Mouse (Mus musculus) hematopoietic stem cell, adult 5-6 weeks (primary cell): ENCODE measurements around the gene Fam43b. TPM values are rescaled to one million over a fixed set of nuclear protein-coding genes. Genes with fewer than 3 reads are reported as not detected.

Experiments used
- ATAC-seq, 2 experiments: fragments of 125-278 bp in 1 of 2; replicated peaks in 1 of 2; 2 replicates each; pipeline ENCODE4 v1.8.0; 2016 to 2017; ENCODE audit warnings: inconsistent platforms in 2 of 2, mild to moderate bottlenecking in 2 of 2, moderate number of reproducible peaks in 2 of 2, low read depth in 1 of 2, moderate TSS enrichment in 1 of 2; ENCODE audit not compliant: low FRiP score in 2 of 2, poor library complexity in 2 of 2, severe bottlenecking in 2 of 2, insufficient read depth in 1 of 2, low TSS enrichment in 1 of 2
- total RNA-seq: library from RNA; stranded (forward); fragments of 172-1452, 232-1000 nt; gene quantifications from 2 replicates; pipeline ENCODE4 v1.2.3, GENCODE M21; 2017

The Fam43b gene
- total RNA-seq, 1 experiment from 2014 or later = 0.45 TPM

DNA sequence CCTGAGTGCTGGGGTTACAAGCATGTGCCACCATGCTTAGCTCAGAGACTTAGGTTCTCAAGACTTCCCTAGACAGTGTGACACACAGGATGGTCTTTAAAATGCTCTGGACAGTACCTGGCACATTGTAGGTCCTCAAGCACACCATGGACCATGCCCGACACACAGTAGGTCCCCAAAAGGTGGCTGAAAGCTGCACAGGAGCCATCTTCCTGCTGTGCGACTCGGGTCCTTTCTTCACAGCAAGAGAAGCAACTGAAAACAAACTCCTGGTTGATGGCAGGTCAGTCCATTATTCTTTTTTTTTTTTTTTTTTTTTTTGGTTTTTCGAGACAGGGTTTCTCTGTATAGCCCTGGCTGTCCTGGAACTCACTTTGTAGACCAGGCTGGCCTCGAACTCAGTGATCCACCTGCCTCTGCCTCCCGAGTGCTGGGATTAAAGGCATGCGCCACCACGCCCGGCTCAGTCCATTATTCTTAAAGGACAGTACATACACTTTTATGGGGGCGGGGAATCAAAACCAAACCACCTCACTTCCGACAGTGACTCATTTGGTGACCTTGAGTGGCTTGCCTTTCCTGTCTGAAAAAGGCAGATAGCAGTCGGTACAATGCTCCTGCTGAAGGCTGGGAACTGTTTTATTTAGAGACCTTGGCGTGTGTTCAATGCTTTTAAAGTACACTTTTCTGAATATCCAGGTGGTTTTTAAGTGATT lies 11.3 kb upstream of the Fam43b start:
- ATAC-seq = peak; percentile 80 to 95

DNA sequence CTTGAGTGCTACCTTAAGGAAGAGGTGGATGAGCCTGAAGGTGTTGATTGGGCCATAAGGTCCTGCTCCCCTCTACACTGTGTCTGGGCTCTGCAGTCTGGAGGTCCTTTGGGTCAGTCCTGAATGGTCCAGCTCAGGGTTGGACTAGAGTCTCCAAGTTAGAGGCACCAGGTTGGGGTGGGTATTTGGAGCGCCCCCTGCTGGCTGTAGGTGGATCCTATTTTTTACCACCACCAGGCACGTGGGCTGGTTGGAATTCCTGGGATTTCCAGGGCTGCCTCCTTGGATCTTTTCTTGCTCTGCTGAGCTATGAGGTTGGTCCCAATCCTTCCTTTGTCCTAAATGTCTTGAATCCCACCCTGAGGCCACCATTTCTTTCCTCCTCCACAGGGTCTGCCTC lies 8.5 kb upstream of the Fam43b start:
- no peak; a peak in 1 of 4 replicates for ATAC-seq

DNA sequence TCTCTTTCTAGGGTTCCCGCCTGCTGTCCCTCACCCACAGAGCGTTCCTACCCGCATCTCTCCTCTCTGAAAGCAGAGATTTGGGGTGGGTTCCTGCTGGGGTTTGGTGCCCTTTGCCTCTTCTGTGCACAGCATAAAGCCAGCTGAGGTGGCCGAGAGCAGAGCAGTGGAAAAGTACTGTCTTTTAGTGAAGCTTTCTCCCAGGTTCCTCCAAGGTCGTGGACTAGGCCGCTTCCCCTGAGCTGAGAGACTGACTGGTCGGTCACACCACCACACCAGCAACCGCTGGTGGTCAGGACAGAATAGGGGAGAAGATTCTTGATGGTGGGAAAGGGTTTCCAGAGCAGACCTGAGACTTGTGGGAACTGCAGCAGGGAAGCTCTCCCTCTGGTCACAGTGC lies 383 bp upstream of the Fam43b start:
- no peak for ATAC-seq

GRCm38 (mm10) chr4:138395087-138395970 lies 999 bp downstream of the Fam43b start:
- no peak for ATAC-seq

- ATAC-seq = no peak
These were observed 2.6 kb downstream of the Fam43b start for GRCm38 (mm10) chr4:138393703-138394102.

- ATAC-seq = no peak
These were observed 12.5 kb downstream of the Fam43b start for GRCm38 (mm10) chr4:138383789-138384188.

GRCm38 (mm10) chr4:138382462-138382861 lies 13.9 kb downstream of the Fam43b start:
- ATAC-seq = no peak

GRCm38 (mm10) chr4:138380132-138380689 lies 16.1 kb downstream of the Fam43b start:
- ATAC-seq = no peak

- ATAC-seq = peak; percentile 76 to 77
These were observed 17.1 kb downstream of the Fam43b start for GRCm38 (mm10) chr4:138379091-138379840.

DNA sequence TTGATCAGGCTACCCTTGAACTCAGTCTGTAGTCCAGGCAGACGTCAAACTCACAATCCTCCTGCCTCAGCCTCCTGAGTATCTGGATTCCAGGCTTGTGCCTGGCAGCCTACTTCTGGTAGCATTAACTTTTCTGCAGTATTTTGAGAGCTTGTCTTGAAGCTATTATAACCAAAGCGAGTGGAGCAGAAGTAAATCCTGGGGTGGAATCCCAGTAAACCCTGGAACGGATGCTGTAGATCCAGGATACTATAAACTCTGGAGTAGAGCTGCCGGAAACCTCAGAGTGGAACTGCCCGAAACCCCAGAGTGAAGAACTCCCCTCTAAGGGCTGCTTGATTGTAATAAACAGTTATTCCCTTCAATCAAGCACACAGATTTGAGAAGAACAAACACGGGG lies 18.8 kb downstream of the Fam43b start:
- no peak for ATAC-seq

DNA sequence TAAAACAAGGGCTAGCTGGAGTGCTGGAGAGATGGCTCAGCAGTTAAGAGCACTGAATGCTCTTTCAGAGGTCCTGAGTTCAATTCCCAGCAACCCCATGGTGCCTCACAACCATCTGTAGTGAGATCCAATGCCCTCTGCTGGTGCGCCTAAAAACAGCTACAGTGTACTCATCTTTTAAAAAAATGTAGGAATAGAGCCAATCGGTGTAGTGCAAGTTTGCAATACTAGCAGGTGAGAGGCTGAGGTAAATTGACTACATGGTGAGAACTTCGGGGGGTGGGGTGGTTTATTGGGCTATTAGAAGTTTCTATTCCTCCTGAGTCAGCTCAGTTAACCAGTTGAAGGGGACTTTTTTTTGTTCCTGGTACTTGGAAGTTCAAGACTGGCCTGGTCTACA lies 21.2 kb downstream of the Fam43b start:
- ATAC-seq = no peak

GRCm38 (mm10) chr4:138370996-138371516 lies 25.3 kb downstream of the Fam43b start:
- no peak for ATAC-seq

GRCm38 (mm10) chr4:138368498-138369260 lies 27.6 kb downstream of the Fam43b start:
- ATAC-seq = 0 out of 4 replicates have a peak, but pooled peaks have one; percentile 5 to 12

- ATAC-seq = peak; percentile 55 to 72; a peak in 3 of 4 replicates
These were observed 28.5 kb downstream of the Fam43b start, which contains the start of gene Cda for GRCm38 (mm10) chr4:138367641-138368497. Gene Cda (minus strand): TSS chr4:138367992.

DNA sequence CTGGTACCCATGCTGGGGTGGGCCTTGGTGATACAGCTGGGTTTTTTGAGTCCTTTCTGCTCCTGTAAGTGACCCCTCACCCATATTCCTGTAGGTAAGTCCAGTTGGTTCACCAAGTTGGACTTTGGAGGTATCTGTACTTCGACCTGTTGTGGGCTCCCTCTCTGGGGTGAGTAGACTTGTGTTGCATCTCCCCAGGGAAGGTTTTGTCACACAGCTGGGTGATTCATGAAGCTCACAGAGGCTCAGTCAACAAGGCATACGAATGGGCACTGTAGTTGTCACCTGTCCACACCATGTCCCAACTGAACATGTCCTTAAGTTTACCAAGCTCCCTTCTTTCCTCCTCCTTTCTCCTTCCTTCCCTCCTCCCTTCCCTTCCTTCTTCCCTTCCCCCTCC lies 29.8 kb downstream of the Fam43b start:
- no peak for ATAC-seq

- ATAC-seq = no peak
These were observed 32.8 kb downstream of the Fam43b start for GRCm38 (mm10) chr4:138363511-138363910.
